Mouse (Mus musculus): Measurements from ENCODE around the gene Zdhhc18. TPM values are rescaled to one million over a fixed set of nuclear protein-coding genes. Genes with fewer than 3 reads are reported as not detected.

Gene Zdhhc18
- total and polyA plus RNA-seq, 2 experiments from 2014 or later, result 5.9 to 19.2 TPM

GRCm38 (mm10) chr4:133619473-133620136, 30.3 kb downstream of the Zdhhc18 start:
- no peak for TF ChIP-seq CTCF (IDR thresholded peaks at IDR 0.05)
- no peak overlapping the region for H3K9ac ChIP-seq (replicated peaks; ENCODE audit: low read length, poor library complexity, severe bottlenecking)
- no peaks in the 10 kb centered on the region for H3K9me3 ChIP-seq (ENCODE audit: low read length)
- DNase-seq (ENCODE audit: low spot score), result no peak
- no peak overlapping the region for H3K4me3 ChIP-seq (ENCODE audit: low read depth, low read length)
- 80% methylated on average over 4 of the region's 4 CpGs for WGBS
- peaks cover 23% of the 10 kb centered on the region; the same call in 1 of the 2 replicates for H3K36me3 ChIP-seq (ENCODE audit: insufficient read depth, low read length)
- no peaks in the 10 kb centered on the region for H3K27me3 ChIP-seq (ENCODE audit: insufficient read depth, low read length)
- no peak for ATAC-seq (ENCODE audit: low FRiP score)
- H3K27ac ChIP-seq (ENCODE audit: low read depth, low read length), result no peak overlapping the region
- no peaks in the 10 kb centered on the region for H3K4me1 ChIP-seq (ENCODE audit: insufficient read depth, low read length)
- H3K4me2 ChIP-seq (ENCODE audit: low read depth, low read length, poor library complexity, severe bottlenecking), result no peak overlapping the region

- H3K36me3 ChIP-seq (ENCODE audit: insufficient read depth, low read length), result peaks cover 31% of the 10 kb centered on the region
- DNase-seq (ENCODE audit: low spot score), result no peak
- H3K9me3 ChIP-seq (ENCODE audit: low read length), result no peaks in the 10 kb centered on the region
- H3K9ac ChIP-seq (replicated peaks; ENCODE audit: low read length, poor library complexity, severe bottlenecking), result no peak overlapping the region
- WGBS, result 93% methylated on average over 11 of the region's 11 CpGs
- no peak overlapping the region for H3K27ac ChIP-seq (ENCODE audit: low read depth, low read length)
- H3K4me1 ChIP-seq (ENCODE audit: insufficient read depth, low read length), result no peaks in the 10 kb centered on the region
- ATAC-seq (ENCODE audit: low FRiP score), result no peak
- H3K4me2 ChIP-seq (ENCODE audit: low read depth, low read length, poor library complexity, severe bottlenecking), result no peak overlapping the region
- H3K4me3 ChIP-seq (ENCODE audit: low read depth, low read length), result no peak overlapping the region
- TF ChIP-seq CTCF (IDR thresholded peaks at IDR 0.05), result no peak
- no peaks in the 10 kb centered on the region for H3K27me3 ChIP-seq (ENCODE audit: insufficient read depth, low read length)
Observed at GRCm38 (mm10) chr4:133617936-133618335, 32.0 kb downstream of the Zdhhc18 start.

GRCm38 (mm10) chr4:133615416-133615815, 34.5 kb downstream of the Zdhhc18 start:
- H3K4me1 ChIP-seq (ENCODE audit: insufficient read depth, low read length), result no peaks in the 10 kb centered on the region
- ATAC-seq (ENCODE audit: low FRiP score), result no peak
- H3K4me3 ChIP-seq (ENCODE audit: low read depth, low read length), result no peak overlapping the region
- DNase-seq (ENCODE audit: low spot score), result no peak
- peaks cover 36% of the 10 kb centered on the region for H3K36me3 ChIP-seq (ENCODE audit: insufficient read depth, low read length)
- H3K27me3 ChIP-seq (ENCODE audit: insufficient read depth, low read length), result no peaks in the 10 kb centered on the region
- no peaks in the 10 kb centered on the region for H3K9me3 ChIP-seq (ENCODE audit: low read length)
- H3K9ac ChIP-seq (replicated peaks; ENCODE audit: low read length, poor library complexity, severe bottlenecking), result no peak overlapping the region
- no peak overlapping the region for H3K4me2 ChIP-seq (ENCODE audit: low read depth, low read length, poor library complexity, severe bottlenecking)
- TF ChIP-seq CTCF (IDR thresholded peaks at IDR 0.05), result no peak
- no peak overlapping the region for H3K27ac ChIP-seq (ENCODE audit: low read depth, low read length)
- WGBS, result 79% methylated on average over 10 of the region's 10 CpGs

- peaks cover 34% of the 10 kb centered on the region for H3K36me3 ChIP-seq (ENCODE audit: insufficient read depth, low read length)
- no peak overlapping the region for H3K4me3 ChIP-seq (ENCODE audit: low read depth, low read length)
- no peak for TF ChIP-seq CTCF (IDR thresholded peaks at IDR 0.05)
- no peaks in the 10 kb centered on the region for H3K9me3 ChIP-seq (ENCODE audit: low read length)
- H3K9ac ChIP-seq (replicated peaks; ENCODE audit: low read length, poor library complexity, severe bottlenecking), result no peak overlapping the region
- H3K27ac ChIP-seq (ENCODE audit: low read depth, low read length), result no peak overlapping the region
- DNase-seq (ENCODE audit: low spot score) (peak; percentile 65), ATAC-seq (ENCODE audit: low FRiP score) (peak; percentile 72)
- H3K4me1 ChIP-seq (ENCODE audit: insufficient read depth, low read length), result no peaks in the 10 kb centered on the region
- H3K4me2 ChIP-seq (ENCODE audit: low read depth, low read length, poor library complexity, severe bottlenecking), result no peak overlapping the region
- 82% methylated on average over 8 of the region's 8 CpGs for WGBS
- no peaks in the 10 kb centered on the region for H3K27me3 ChIP-seq (ENCODE audit: insufficient read depth, low read length)
Observed at GRCm38 (mm10) chr4:133614274-133614761, 35.6 kb downstream of the Zdhhc18 start.

GRCm38 (mm10) chr4:133613867-133614266, 36.1 kb downstream of the Zdhhc18 start:
- Histone ChIP-seq H3K4me1 (ENCODE audit: insufficient read depth, low read length) (no peaks in the 10 kb centered on the region), H3K27me3 (ENCODE audit: insufficient read depth, low read length) (no peaks in the 10 kb centered on the region), H3K36me3 (ENCODE audit: insufficient read depth, low read length) (peaks cover 34% of the 10 kb centered on the region), H3K4me3 (ENCODE audit: low read depth, low read length) (no peak overlapping the region), H3K9ac (replicated peaks; ENCODE audit: low read length, poor library complexity, severe bottlenecking) (no peak overlapping the region), H3K27ac (ENCODE audit: low read depth, low read length) (no peak overlapping the region), H3K4me2 (ENCODE audit: low read depth, low read length, poor library complexity, severe bottlenecking) (no peak overlapping the region), H3K9me3 (ENCODE audit: low read length) (no peaks in the 10 kb centered on the region)
- WGBS, result 82% methylated on average over 4 of the region's 4 CpGs
- DNase-seq (ENCODE audit: low spot score) (no peak), ATAC-seq (ENCODE audit: low FRiP score) (0 out of 2 replicates have a peak, but pooled peaks have one; percentile 5)
- no peak for TF ChIP-seq CTCF (IDR thresholded peaks at IDR 0.05)

GRCm38 (mm10) chr4:133613026-133613425, 36.9 kb downstream of the Zdhhc18 start:
- Histone ChIP-seq H3K9me3 (ENCODE audit: low read length) (no peaks in the 10 kb centered on the region), H3K27me3 (ENCODE audit: insufficient read depth, low read length) (no peaks in the 10 kb centered on the region), H3K27ac (ENCODE audit: low read depth, low read length) (no peak overlapping the region), H3K36me3 (ENCODE audit: insufficient read depth, low read length) (peaks cover 41% of the 10 kb centered on the region), H3K4me2 (ENCODE audit: low read depth, low read length, poor library complexity, severe bottlenecking) (no peak overlapping the region), H3K9ac (replicated peaks; ENCODE audit: low read length, poor library complexity, severe bottlenecking) (no peak overlapping the region), H3K4me3 (ENCODE audit: low read depth, low read length) (no peak overlapping the region), H3K4me1 (ENCODE audit: insufficient read depth, low read length) (no peaks in the 10 kb centered on the region)
- 96% methylated on average over 8 of the region's 8 CpGs for WGBS
- ATAC-seq (ENCODE audit: low FRiP score), result no peak
- no peak for DNase-seq (ENCODE audit: low spot score)
- TF ChIP-seq CTCF (IDR thresholded peaks at IDR 0.05), result no peak
